Mouse (Mus musculus) kidney, embryonic 14.5 days (tissue): ENCODE data around the gene Lrch2. TPM values are rescaled to one million over a fixed set of nuclear protein-coding genes. Genes with fewer than 3 reads are reported as not detected.

ENCODE experiments used
- ATAC-seq: fragments of 200-750 bp; cut with Nextera tagmentation; 2 replicates; pipeline ENCODE4 v1.8.0; 2017; ENCODE audit warnings: moderate number of reproducible peaks, mild to moderate bottlenecking, moderate TSS enrichment, moderate library complexity; ENCODE audit not compliant: low FRiP score, low TSS enrichment
- H3K27ac ChIP-seq: fragments of 300-500 bp; sonication (generic); 2 replicates; pipeline ENCODE4 v1.5.1; 2014; ENCODE audit warnings: low read depth, mild to moderate bottlenecking, low read length, moderate library complexity, mixed read lengths
- H3K27me3 ChIP-seq: fragments of 300-500 bp; sonication (generic); 2 replicates; pipeline ENCODE4 v1.6.1; 2014; ENCODE audit warnings: mild to moderate bottlenecking, low read length; ENCODE audit not compliant: control insufficient read depth, insufficient read depth
- H3K36me3 ChIP-seq: fragments of 300-500 bp; sonication (generic); 2 replicates; pipeline ENCODE4 v1.6.1; 2014; ENCODE audit warnings: low read length, mixed read lengths; ENCODE audit not compliant: control insufficient read depth, insufficient read depth
- H3K4me1 ChIP-seq: fragments of 300-500 bp; sonication (generic); 2 replicates; pipeline ENCODE4 v1.6.1; 2014; ENCODE audit warnings: low read length, mixed read lengths; ENCODE audit not compliant: control insufficient read depth, insufficient read depth
- H3K4me2 ChIP-seq: fragments of 300-500 bp; sonication (generic); replicated peaks from 2 replicates; pipeline ENCODE4 v1.6.1; 2014; ENCODE audit warnings: low read depth, mild to moderate bottlenecking, low read length
- H3K4me3 ChIP-seq: fragments of 300-500 bp; sonication (generic); 2 replicates; pipeline ENCODE4 v1.5.1; 2014; ENCODE audit warnings: mild to moderate bottlenecking, low read length
- H3K9ac ChIP-seq: fragments of 300-500 bp; sonication (generic); 2 replicates; pipeline ENCODE4 v1.6.1; 2014; ENCODE audit warnings: low read depth, mild to moderate bottlenecking, low read length, moderate library complexity
- H3K9me3 ChIP-seq: fragments of 300-500 bp; sonication (generic); 2 replicates; pipeline ENCODE4 v1.6.1; 2016; ENCODE audit warnings: low read length; ENCODE audit not compliant: control insufficient read depth
- WGBS: fragments of 180-500 bp; shearing (Covaris S2); extraction: QIAGEN DNeasy Blood & Tissue Kit; methylation state at CpG from one replicate; pipeline ENCODE4 v1.1.7; 2014; 5-methylcytosine and 5-hydroxymethylcytosine counted together
- polyA plus RNA-seq: library from polyadenylated mRNA; unstranded; fragments of >200 nt; fragmentation: Nextera tagmentation; extraction: Ambion mirVana; gene quantifications from 2 replicates; pipeline ENCODE4 v1.2.1, GENCODE M21; 2014

Lrch2 gene
- polyA plus RNA-seq, 1 experiment from 2014 or later, result 9.6 TPM

GRCm38 (mm10) chrX:147443386-147443785, 110.5 kb downstream of the Lrch2 start:
- Histone ChIP-seq H3K36me3 (no peaks in the 10 kb centered on the region), H3K4me1 (no peaks in the 10 kb centered on the region), H3K27ac (no peak overlapping the region), H3K27me3 (no peaks in the 10 kb centered on the region), H3K9me3 (no peaks in the 10 kb centered on the region), H3K4me3 (no peak overlapping the region), H3K4me2 (no peak overlapping the region), H3K9ac (no peak overlapping the region)
- peak; percentile 73 for ATAC-seq
- 67% methylated on average over 4 of the region's 4 CpGs for WGBS

- H3K9ac ChIP-seq, result no peak overlapping the region
- WGBS, result 79% methylated on average over 2 of the region's 2 CpGs
- no peak overlapping the region for H3K27ac ChIP-seq
- H3K4me2 ChIP-seq, result no peak overlapping the region
- ATAC-seq, result no peak
- no peaks in the 10 kb centered on the region for H3K27me3 ChIP-seq
- H3K36me3 ChIP-seq, result no peaks in the 10 kb centered on the region
- no peaks in the 10 kb centered on the region for H3K4me1 ChIP-seq
- H3K9me3 ChIP-seq, result no peaks in the 10 kb centered on the region
- H3K4me3 ChIP-seq, result no peak overlapping the region
Observed at GRCm38 (mm10) chrX:147435400-147435799, 118.5 kb downstream of the Lrch2 start.

GRCm38 (mm10) chrX:147429753-147430152, 124.1 kb downstream of the Lrch2 start:
- no peaks in the 10 kb centered on the region for H3K4me1 ChIP-seq
- ATAC-seq, result no peak
- no peak overlapping the region for H3K4me2 ChIP-seq
- no peaks in the 10 kb centered on the region for H3K36me3 ChIP-seq
- no peak overlapping the region for H3K4me3 ChIP-seq
- no peaks in the 10 kb centered on the region for H3K9me3 ChIP-seq
- H3K27ac ChIP-seq, result no peak overlapping the region
- no peaks in the 10 kb centered on the region for H3K27me3 ChIP-seq
- 62% methylated on average over 1 of the region's 1 CpGs for WGBS
- H3K9ac ChIP-seq, result no peak overlapping the region

- Histone ChIP-seq H3K36me3 (no peaks in the 10 kb centered on the region), H3K27ac (no peak within 1 kb of the TSS), H3K4me2 (no peak within 1 kb of the TSS), H3K9me3 (no peaks in the 10 kb centered on the region), H3K4me3 (no peak within 1 kb of the TSS), H3K27me3 (no peaks in the 10 kb centered on the region), H3K4me1 (no peaks in the 10 kb centered on the region), H3K9ac (no peak within 1 kb of the TSS)
- no peak for ATAC-seq
- 54% methylated on average over 1 of the region's 1 CpGs for WGBS
Observed at GRCm38 (mm10) chrX:147429129-147429528, 124.8 kb downstream of the Lrch2 start, which contains the start of gene Il13ra2. TSS of gene Il13ra2 (minus strand) at chrX:147429192.

Other genes with a start within 250 kb of the Lrch2 start
- gene Il13ra2, start 124.9 kb downstream of the Lrch2 start, polyA plus RNA-seq, result 0.31 and 0.41 TPM in 2 replicates
- gene Vmn1r239-ps, start 100.4 kb downstream of the Lrch2 start, polyA plus RNA-seq, result not detected in 2 replicates
- gene Gm15128, start 211.9 kb upstream of the Lrch2 start, polyA plus RNA-seq, result not detected in 2 replicates